Mouse (Mus musculus) midbrain, embryonic 12.5 days (tissue): ENCODE results near the gene Dnaaf1. TPM values are rescaled to one million over a fixed set of nuclear protein-coding genes. Genes with fewer than 3 reads are reported as not detected.

Experiments
- ATAC-seq: fragments of 200-750 bp; cut with Nextera tagmentation; 2 replicates; pipeline ENCODE4 v1.8.0; 2017; ENCODE audit warnings: low read depth, moderate TSS enrichment, moderate library complexity; ENCODE audit not compliant: low FRiP score
- H3K27ac ChIP-seq: fragments of 300-500 bp; sonication (generic); replicated peaks from 2 replicates; pipeline ENCODE4 v1.5.1; 2016; ENCODE audit warnings: mild to moderate bottlenecking
- H3K27me3 ChIP-seq: fragments of 300-500 bp; sonication (generic); 2 replicates; pipeline ENCODE4 v1.6.1; 2016; ENCODE audit warnings: mild to moderate bottlenecking
- H3K36me3 ChIP-seq: fragments of 300-500 bp; sonication (generic); 2 replicates; pipeline ENCODE4 v1.6.1; 2016
- H3K4me1 ChIP-seq: fragments of 300-500 bp; sonication (generic); 2 replicates; pipeline ENCODE4 v1.6.1; 2016
- H3K4me2 ChIP-seq: fragments of 300-500 bp; sonication (generic); replicated peaks from 2 replicates; pipeline ENCODE4 v1.6.1; 2016; ENCODE audit warnings: mild to moderate bottlenecking, moderate library complexity
- H3K4me3 ChIP-seq: fragments of 300-500 bp; sonication (generic); 2 replicates; pipeline ENCODE4 v1.5.1; 2016; ENCODE audit warnings: mild to moderate bottlenecking
- H3K9ac ChIP-seq: fragments of 300-500 bp; sonication (generic); replicated peaks from 2 replicates; pipeline ENCODE4 v1.6.1; 2016; ENCODE audit warnings: mild to moderate bottlenecking, moderate library complexity
- H3K9me3 ChIP-seq: fragments of 300-500 bp; sonication (generic); 2 replicates; pipeline ENCODE4 v1.6.1; 2016; ENCODE audit warnings: mild to moderate bottlenecking
- WGBS: fragments of 180-500 bp; shearing (Covaris S2); methylation state at CpG from one replicate; pipeline ENCODE4 v1.1.7; 2016; 5-methylcytosine and 5-hydroxymethylcytosine counted together
- polyA plus RNA-seq: library from polyadenylated mRNA; unstranded; fragments of >200 nt; fragmentation: Nextera tagmentation; extraction: Ambion mirVana; gene quantifications from 2 replicates; pipeline ENCODE4 v1.2.1, GENCODE M21; 2016

Dnaaf1 gene
- polyA plus RNA-seq, 1 experiment from 2014 or later: 0.14 TPM

DNA sequence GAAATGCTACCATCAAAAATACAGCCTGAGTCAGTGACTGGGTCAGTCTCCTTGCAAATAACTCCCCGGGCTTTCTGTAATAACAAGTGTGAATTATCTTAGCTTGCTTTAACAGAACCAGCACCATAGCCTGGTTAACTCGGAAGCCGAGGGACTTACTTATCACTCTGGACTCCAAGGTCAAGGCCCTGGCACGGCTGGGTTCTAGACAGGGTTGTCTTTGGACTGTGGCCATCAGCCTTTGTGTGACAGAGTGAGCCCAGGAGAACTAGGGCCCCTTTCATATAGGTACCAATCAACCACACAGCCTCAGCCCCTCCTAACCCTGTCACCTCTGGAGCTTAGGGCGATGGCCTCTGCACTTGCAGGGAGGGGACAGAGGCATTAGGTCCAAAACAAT is 66.0 kb downstream of the Dnaaf1 start:
- no peak overlapping the region for H3K27ac ChIP-seq
- WGBS: 84% methylated on average over 5 of the region's 5 CpGs
- H3K27me3 ChIP-seq: peaks cover 6% of the 10 kb centered on the region; the same call in 1 of the 2 replicates
- no peak for ATAC-seq
- H3K9ac ChIP-seq: no peak overlapping the region
- no peak overlapping the region for H3K4me2 ChIP-seq
- H3K36me3 ChIP-seq: no peaks in the 10 kb centered on the region
- no peak overlapping the region for H3K4me3 ChIP-seq
- H3K9me3 ChIP-seq: no peaks in the 10 kb centered on the region
- peaks cover 11% of the 10 kb centered on the region for H3K4me1 ChIP-seq

DNA sequence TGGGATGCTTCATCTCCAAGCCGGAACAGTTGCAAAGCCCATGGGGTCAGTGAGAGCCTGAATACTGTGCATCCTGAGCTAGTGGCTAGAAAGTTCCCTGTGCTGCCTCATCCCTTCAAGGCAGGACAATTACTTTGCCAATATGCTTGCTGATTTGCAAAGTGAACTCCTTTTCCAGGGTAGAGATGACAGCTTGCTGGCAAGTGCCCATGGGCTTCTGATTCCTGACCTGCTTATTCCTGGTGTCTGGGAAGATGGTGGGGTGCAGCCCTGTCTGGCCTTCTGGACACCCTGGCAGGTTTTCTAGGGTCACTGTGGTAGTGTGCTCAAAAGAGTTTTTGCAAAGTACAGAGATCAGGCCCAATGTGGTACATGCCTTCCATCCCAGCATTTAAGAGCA is 67.9 kb downstream of the Dnaaf1 start:
- peaks cover 5% of the 10 kb centered on the region; the same call in 1 of the 2 replicates for H3K4me1 ChIP-seq
- 88% methylated on average over 1 of the region's 1 CpGs for WGBS
- H3K4me2 ChIP-seq: no peak overlapping the region
- no peaks in the 10 kb centered on the region for H3K36me3 ChIP-seq
- no peaks in the 10 kb centered on the region for H3K9me3 ChIP-seq
- H3K27ac ChIP-seq: no peak overlapping the region
- no peaks in the 10 kb centered on the region for H3K27me3 ChIP-seq
- ATAC-seq: no peak
- no peak overlapping the region for H3K4me3 ChIP-seq
- no peak overlapping the region for H3K9ac ChIP-seq

DNA sequence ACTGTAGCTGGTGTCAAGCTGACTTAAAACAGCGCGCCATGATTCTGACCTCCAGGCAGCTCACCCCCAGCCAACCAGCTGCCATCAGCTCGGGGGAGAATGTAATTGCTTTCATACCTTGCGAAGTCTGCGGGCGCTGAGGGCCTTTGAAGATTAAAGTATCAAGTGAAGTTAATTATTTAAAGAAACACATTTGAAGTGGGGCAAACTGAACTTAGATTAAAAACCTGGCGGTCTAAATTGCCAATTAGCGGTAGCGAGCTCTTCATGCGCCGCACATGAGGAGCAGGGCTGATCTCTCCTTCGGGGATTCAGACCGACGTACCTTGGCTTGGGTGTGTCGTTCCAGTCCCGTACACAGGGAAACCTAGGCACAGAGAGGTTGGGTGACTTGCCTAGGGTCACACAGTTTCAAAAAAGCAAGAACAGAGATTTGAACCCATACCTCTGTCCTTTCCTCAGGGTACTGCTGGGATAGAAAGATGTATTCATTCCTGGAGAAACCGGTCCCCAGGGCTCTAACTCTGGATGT is 69.5 kb downstream of the Dnaaf1 start:
- no peaks in the 10 kb centered on the region for H3K36me3 ChIP-seq
- 74% methylated on average over 17 of the region's 17 CpGs for WGBS
- no peak overlapping the region for H3K4me2 ChIP-seq
- H3K9me3 ChIP-seq: no peaks in the 10 kb centered on the region
- H3K4me3 ChIP-seq: no peak overlapping the region
- H3K27me3 ChIP-seq: no peaks in the 10 kb centered on the region
- ATAC-seq: no peak
- H3K4me1 ChIP-seq: peaks cover 5% of the 10 kb centered on the region; the same call in 1 of the 2 replicates
- peak overlapping the region; percentile 40; the same call in 1 of the 2 replicates for H3K27ac ChIP-seq
- H3K9ac ChIP-seq: no peak overlapping the region

DNA sequence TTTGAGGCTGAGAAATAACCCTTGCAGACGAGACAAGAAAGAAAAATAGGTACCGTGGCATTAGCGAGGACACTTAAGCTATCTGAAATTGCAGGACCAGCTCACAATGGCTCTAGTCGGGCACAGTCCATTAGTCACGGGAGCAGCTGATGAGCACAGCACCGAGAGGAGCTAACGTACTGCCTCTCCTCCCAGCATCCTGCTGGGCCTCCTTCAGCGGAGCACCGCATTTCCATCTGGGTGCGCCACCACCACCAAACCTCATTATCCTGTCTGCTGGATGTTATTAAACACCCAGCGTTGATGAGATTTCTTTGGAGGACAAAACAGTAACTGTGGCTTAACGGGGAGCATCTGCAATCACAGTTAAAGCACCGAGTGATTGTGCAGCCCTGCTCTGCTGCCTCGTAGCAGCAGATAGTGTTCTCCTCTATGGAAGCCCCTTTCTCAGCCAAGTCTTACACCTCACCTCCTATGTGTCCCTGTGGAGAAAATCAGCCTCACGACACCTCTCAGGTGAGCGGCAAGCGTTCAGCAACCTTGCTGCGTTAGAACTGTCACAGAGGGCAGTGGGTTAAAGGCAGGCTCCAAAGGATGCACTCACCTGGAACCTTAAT is 70.1 kb downstream of the Dnaaf1 start:
- H3K4me1 ChIP-seq: peaks cover 5% of the 10 kb centered on the region; the same call in 1 of the 2 replicates
- no peaks in the 10 kb centered on the region for H3K27me3 ChIP-seq
- H3K4me3 ChIP-seq: no peak overlapping the region
- 66% methylated on average over 18 of the region's 18 CpGs for WGBS
- peak; percentile 75; the same call in 1 of the 2 replicates for ATAC-seq
- peak overlapping the region; percentile 70 for H3K27ac ChIP-seq
- H3K36me3 ChIP-seq: no peaks in the 10 kb centered on the region
- no peak overlapping the region for H3K9ac ChIP-seq
- H3K4me2 ChIP-seq: no peak overlapping the region
- no peaks in the 10 kb centered on the region for H3K9me3 ChIP-seq

GRCm38 (mm10) chr8:119646197-119646596 is 71.2 kb downstream of the Dnaaf1 start:
- H3K4me2 ChIP-seq: no peak overlapping the region
- 78% methylated on average over 3 of the region's 3 CpGs for WGBS
- no peak overlapping the region for H3K9ac ChIP-seq
- no peak overlapping the region for H3K27ac ChIP-seq
- H3K4me3 ChIP-seq: no peak overlapping the region
- no peaks in the 10 kb centered on the region for H3K9me3 ChIP-seq
- no peaks in the 10 kb centered on the region for H3K27me3 ChIP-seq
- peaks cover 5% of the 10 kb centered on the region; the same call in 1 of the 2 replicates for H3K4me1 ChIP-seq
- H3K36me3 ChIP-seq: no peaks in the 10 kb centered on the region
- ATAC-seq: no peak

DNA sequence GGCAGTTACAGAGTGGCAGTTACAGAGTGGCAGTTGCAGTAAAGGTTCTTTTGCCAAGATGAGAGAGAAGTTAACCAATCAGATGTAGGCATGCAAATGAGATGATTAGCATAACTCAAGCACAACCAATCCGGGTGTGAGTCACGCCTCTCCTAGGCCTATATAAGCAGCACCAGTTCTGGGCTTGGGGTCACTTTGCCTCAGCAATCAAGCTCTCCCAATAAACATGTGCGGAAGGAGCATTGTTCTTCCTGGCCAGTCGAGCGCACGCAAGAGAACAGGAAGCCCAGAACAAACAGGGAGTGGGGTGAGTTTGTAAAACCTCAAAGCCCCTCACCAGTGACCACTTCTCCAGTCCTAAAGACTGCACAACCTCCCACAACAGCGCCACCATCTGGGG is 71.8 kb downstream of the Dnaaf1 start:
- Histone ChIP-seq H3K4me1 (peaks cover 5% of the 10 kb centered on the region; the same call in 1 of the 2 replicates), H3K9ac (no peak overlapping the region), H3K27ac (no peak overlapping the region), H3K36me3 (no peaks in the 10 kb centered on the region), H3K9me3 (no peaks in the 10 kb centered on the region), H3K4me3 (no peak overlapping the region), H3K27me3 (no peaks in the 10 kb centered on the region), H3K4me2 (no peak overlapping the region)
- ATAC-seq: no peak
- WGBS: 88% methylated on average over 7 of the region's 7 CpGs

Other genes starting within 250 kb of the Dnaaf1 start
- 375 and 391 TPM in 2 replicates for gene Hsbp1, start 230.7 kb upstream of the Dnaaf1 start, polyA plus RNA-seq
- 14.4 and 14.6 TPM in 2 replicates for gene Mlycd, start 180.4 kb upstream of the Dnaaf1 start, polyA plus RNA-seq
- 0.14 and 0.22 TPM in 2 replicates for gene Osgin1, start 141.1 kb upstream of the Dnaaf1 start, polyA plus RNA-seq
- 26.0 and 35.0 TPM in 2 replicates for gene Necab2, start 128.5 kb upstream of the Dnaaf1 start, polyA plus RNA-seq
- gene Slc38a8, start 73.5 kb upstream of the Dnaaf1 start, polyA plus RNA-seq: 0.15 and 0.21 TPM in 2 replicates
- gene Mbtps1, start 16.5 kb upstream of the Dnaaf1 start, polyA plus RNA-seq: 96.7 and 110 TPM in 2 replicates
- 100 and 104 TPM in 2 replicates for gene Hsdl1, start 52 bp upstream of the Dnaaf1 start, polyA plus RNA-seq
- 15.3 and 16.7 TPM in 2 replicates for gene Taf1c, start 30.0 kb downstream of the Dnaaf1 start, polyA plus RNA-seq
- 0.15 TPM in 1 of 2 replicates, not detected in the other for gene Adad2, start 37.5 kb downstream of the Dnaaf1 start, polyA plus RNA-seq
- gene Kcng4, start 60.4 kb downstream of the Dnaaf1 start, polyA plus RNA-seq: 0.26 TPM in 1 of 2 replicates, not detected in the other
- 2.4 and 3.1 TPM in 2 replicates for gene Wfdc1, start 91.1 kb downstream of the Dnaaf1 start, polyA plus RNA-seq
- 0.47 and 0.64 TPM in 2 replicates for gene Atp2c2, start 124.8 kb downstream of the Dnaaf1 start, polyA plus RNA-seq
- 10.3 and 13.3 TPM in 2 replicates for gene Tldc1, start 203.2 kb downstream of the Dnaaf1 start, polyA plus RNA-seq